Mouse (Mus musculus) liver, adult 2 months (tissue): Measurements from ENCODE around the gene Gm20481. TPM values are rescaled to one million over a fixed set of nuclear protein-coding genes. Genes with fewer than 3 reads are reported as not detected.
"Not testable (repeated sequence)": the region's sequence is repeated elsewhere in the genome, so short reads cannot be mapped to it uniquely, and the experiment has no call there.

Experiments
- DNase-seq: peaks from one replicate; pipeline ENCODE4 v3.0.0-alpha.2; 2011; ENCODE audit warnings: low read depth, low spot score; ENCODE audit errors: extremely low read depth
- H3K27ac ChIP-seq: fragments of 200-500 bp; replicated peaks from 2 replicates; pipeline ENCODE4 v1.5.1; 2012; ENCODE audit warnings: low read depth, mild to moderate bottlenecking, control low read depth, inconsistent platforms, low read length; ENCODE audit not compliant: insufficient read depth
- H3K27me3 ChIP-seq: fragments of 200-500 bp; 2 replicates; pipeline ENCODE4 v1.6.1; 2012; ENCODE audit warnings: mild to moderate bottlenecking, moderate library complexity, low read length, inconsistent platforms; ENCODE audit not compliant: control insufficient read depth, insufficient read depth
- H3K36me3 ChIP-seq: fragments of 200-500 bp; 2 replicates; pipeline ENCODE4 v1.6.1; 2012; ENCODE audit warnings: low read length, inconsistent platforms; ENCODE audit not compliant: control insufficient read depth, insufficient read depth
- H3K4me1 ChIP-seq: fragments of 200-500 bp; 2 replicates; pipeline ENCODE4 v1.6.1; 2011; ENCODE audit warnings: low read length; ENCODE audit not compliant: control insufficient read depth, insufficient read depth
- H3K4me3 ChIP-seq: fragments of 200-500 bp; 2 replicates; pipeline ENCODE4 v1.5.1; 2011; ENCODE audit warnings: low read depth, mild to moderate bottlenecking, control low read depth, low read length, moderate library complexity; ENCODE audit not compliant: insufficient read depth
- H3K79me2 ChIP-seq: fragments of 200-500 bp; 2 replicates; pipeline ENCODE4 v1.6.1; 2012; ENCODE audit warnings: inconsistent platforms, mild to moderate bottlenecking, low read length, moderate library complexity; ENCODE audit not compliant: control insufficient read depth, insufficient read depth
- H3K9ac ChIP-seq: fragments of 200-500 bp; 2 replicates; pipeline ENCODE4 v1.6.1; 2012; ENCODE audit warnings: low read depth, mild to moderate bottlenecking, control low read depth, inconsistent platforms, low read length
- CTCF ChIP-seq: fragments of 200-500 bp; IDR thresholded peaks from 2 replicates; pipeline ENCODE4 v1.5.1; 2011; ENCODE audit warnings: low read depth, low read length, control low read depth
- POLR2A ChIP-seq: fragments of 200-500 bp; IDR thresholded peaks from 2 replicates; pipeline ENCODE4 v1.6.1; 2011; ENCODE audit warnings: low read length, control low read depth; ENCODE audit not compliant: insufficient read depth; ENCODE audit errors: extremely low read depth
- WGBS: fragments of 180-500 bp; shearing (Covaris S2); methylation state at CpG from one replicate; pipeline ENCODE4 v1.1.7; 2018; 5-methylcytosine and 5-hydroxymethylcytosine counted together
- polyA plus RNA-seq: library from polyadenylated mRNA; depleted of rRNA; stranded (reverse); fragments of >200 nt; gene quantifications from 2 replicates; pipeline ENCODE4 v1.2.3, GENCODE M21; 2012
- total RNA-seq: library from RNA; depleted of rRNA; stranded (reverse); fragments of >200 nt; gene quantifications from 2 replicates; pipeline ENCODE4 v1.2.3, GENCODE M21; 2014

The Gm20481 gene
- total and polyA plus RNA-seq, 2 experiments = not detected

GRCm38 (mm10) chr17:34964640-34965049 lies 5.1 kb upstream of the Gm20481 start:
- Histone ChIP-seq H3K4me1 (peaks cover 5% of the 10 kb centered on the region), H3K27ac (peak overlapping the region; percentile 0; the same call in 1 of the 2 replicates), H3K9ac (no peak overlapping the region), H3K36me3 (no peaks in the 10 kb centered on the region), H3K4me3 (no peak overlapping the region), H3K27me3 (no peaks in the 10 kb centered on the region), H3K79me2 (no peaks in the 10 kb centered on the region)
- WGBS = 44% methylated on average over 1 of the region's 1 CpGs
- TF ChIP-seq CTCF (no peak), POLR2A (no peak)
- no peak for DNase-seq

DNA sequence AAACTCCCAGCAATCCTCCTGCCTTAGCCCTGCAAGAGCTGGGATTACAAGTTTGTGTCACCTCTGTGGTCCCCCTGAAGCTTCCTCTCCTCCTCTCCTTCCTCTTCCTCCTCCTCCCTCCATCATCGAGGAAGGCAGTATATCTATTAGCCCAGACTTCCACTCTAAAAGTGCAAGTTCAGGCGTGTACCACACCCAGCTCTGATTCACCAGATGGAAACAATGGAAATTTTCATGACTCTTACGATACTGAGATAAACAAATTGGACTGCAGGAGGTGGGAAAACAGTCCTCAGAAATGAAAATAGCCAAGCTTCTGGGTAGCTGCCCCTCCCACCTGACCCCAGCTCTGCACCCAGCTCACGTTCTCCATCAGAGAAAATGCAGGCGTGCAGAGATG lies 4.1 kb upstream of the Gm20481 start:
- H3K27me3 ChIP-seq = no peaks in the 10 kb centered on the region
- DNase-seq = no peak
- WGBS = 75% methylated on average over 5 of the region's 5 CpGs
- no peaks in the 10 kb centered on the region for H3K36me3 ChIP-seq
- no peaks in the 10 kb centered on the region for H3K79me2 ChIP-seq
- no peak overlapping the region for H3K4me3 ChIP-seq
- H3K27ac ChIP-seq = peak overlapping the region; percentile 65; the same call in 1 of the 2 replicates
- no peak for TF ChIP-seq POLR2A
- TF ChIP-seq CTCF = no peak
- H3K4me1 ChIP-seq = no peaks in the 10 kb centered on the region
- no peak overlapping the region for H3K9ac ChIP-seq

- not testable (repeated sequence) for DNase-seq, H3K4me1 ChIP-seq, H3K36me3 ChIP-seq, H3K9ac ChIP-seq, H3K27me3 ChIP-seq, H3K79me2 ChIP-seq, H3K27ac ChIP-seq, H3K4me3 ChIP-seq
- WGBS = 34% methylated on average over 24 of the region's 37 CpGs
These were observed 1.1 kb downstream of the Gm20481 start for GRCm38 (mm10) chr17:34970850-34971249.

- H3K4me1 ChIP-seq, H3K27ac ChIP-seq, H3K27me3 ChIP-seq, H3K79me2 ChIP-seq, H3K36me3 ChIP-seq, DNase-seq: not testable (repeated sequence)
- WGBS = 3% methylated on average over 22 of the region's 43 CpGs
- peak overlapping the region; percentile 49; the same call in 1 of the 2 replicates for H3K9ac ChIP-seq
- H3K4me3 ChIP-seq = peak overlapping the region; percentile 47
These were observed 2.0 kb downstream of the Gm20481 start for GRCm38 (mm10) chr17:34971694-34972068.

GRCm38 (mm10) chr17:34972069-34972749 lies 2.5 kb downstream of the Gm20481 start, which contains the start of the genes Hspa1a and Hspa1l:
Hspa1a (minus strand) TSS chr17:34972156.
Hspa1l (plus strand) TSS chr17:34972703.
- not testable (repeated sequence) for H3K27ac ChIP-seq, H3K79me2 ChIP-seq, H3K27me3 ChIP-seq, H3K4me1 ChIP-seq, H3K36me3 ChIP-seq
- WGBS = 4% methylated on average over 33 of the region's 33 CpGs
- DNase-seq = peak; percentile 56
- peak within 1 kb of the TSS; percentile 49 for H3K9ac ChIP-seq
- peak within 1 kb of the TSS; percentile 47 for H3K4me3 ChIP-seq
- TF ChIP-seq POLR2A = 0 out of 2 replicates have a peak, but pooled peaks have one; percentile 30

GRCm38 (mm10) chr17:34975581-34976492 lies 6.1 kb downstream of the Gm20481 start:
- Histone ChIP-seq H3K4me3 (no peak overlapping the region), H3K4me1 (peaks cover 19% of the 10 kb centered on the region), H3K27me3 (no peaks in the 10 kb centered on the region), H3K27ac (peak overlapping the region; percentile 91), H3K9ac (no peak overlapping the region), H3K79me2 (no peaks in the 10 kb centered on the region), H3K36me3 (no peaks in the 10 kb centered on the region)
- 34% methylated on average over 3 of the region's 3 CpGs for WGBS
- peak; percentile 96 for DNase-seq
- TF ChIP-seq CTCF = no peak
